Mouse (Mus musculus) kidney, postnatal 14 days (tissue): ENCODE measurements around the gene Ffar2.

Source experiments
- DNase-seq: peaks from one replicate; pipeline ENCODE4 v3.0.0; 2022; ENCODE audit warnings: mixed read lengths

Ffar2 gene

DNA sequence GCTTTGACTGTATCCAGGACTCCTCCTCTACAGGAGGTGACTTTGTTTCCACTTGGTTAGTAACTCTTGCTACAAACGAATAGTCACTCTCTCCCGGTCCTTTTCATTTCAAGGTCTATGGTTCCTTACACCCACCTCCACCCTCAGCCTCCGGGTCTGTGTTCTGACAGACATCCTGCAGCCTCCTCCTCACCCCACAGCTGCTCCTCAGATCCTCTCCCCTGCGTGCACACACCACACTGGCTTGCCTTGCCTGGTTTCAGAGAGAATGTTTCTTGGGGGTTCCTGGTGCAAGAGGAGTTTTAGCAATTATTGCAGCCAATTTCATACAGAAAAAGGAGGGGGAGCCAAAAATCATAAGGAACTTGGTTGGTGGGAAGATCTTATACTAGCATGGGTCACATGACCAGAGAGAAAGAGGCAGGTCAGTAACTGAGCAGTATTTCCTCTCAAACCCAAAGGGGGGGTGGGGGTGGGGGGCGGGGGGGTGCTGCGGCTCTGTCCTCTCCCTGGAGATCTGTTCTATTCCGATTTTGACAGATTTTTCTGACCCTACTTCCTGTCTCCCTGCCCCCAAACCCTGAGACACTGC lies 2.6 kb downstream of the Ffar2 start:
- DNase-seq: no peak

- no peak for DNase-seq
Observed at GRCm38 (mm10) chr7:30820131-30820530, 3.4 kb downstream of the Ffar2 start.

DNA sequence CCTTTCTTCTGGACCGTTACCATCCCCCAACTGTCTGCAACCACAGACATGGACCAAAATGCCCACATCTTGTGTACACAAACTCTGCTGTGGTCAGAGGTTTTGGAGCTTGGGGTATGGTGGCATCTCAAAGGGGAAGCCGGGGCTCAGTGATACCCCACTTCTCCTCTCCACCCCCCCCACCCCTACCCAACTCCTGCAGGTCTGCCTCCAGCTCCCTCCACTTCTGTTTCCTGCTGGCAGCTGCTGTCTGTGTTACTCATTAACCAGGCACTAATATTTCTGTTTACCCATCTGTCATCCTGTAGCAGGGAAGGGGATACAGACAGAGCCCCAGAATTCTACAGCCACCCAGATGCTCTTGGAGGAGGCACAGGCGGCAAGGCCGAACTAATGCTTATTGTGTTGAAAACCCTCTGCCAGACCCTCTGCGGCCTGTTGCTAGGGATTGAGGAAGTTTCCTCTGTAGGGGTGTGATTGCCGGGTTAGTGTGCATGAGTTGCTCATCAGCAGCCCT lies 11.2 kb downstream of the Ffar2 start:
- DNase-seq: peak; percentile 14

DNA sequence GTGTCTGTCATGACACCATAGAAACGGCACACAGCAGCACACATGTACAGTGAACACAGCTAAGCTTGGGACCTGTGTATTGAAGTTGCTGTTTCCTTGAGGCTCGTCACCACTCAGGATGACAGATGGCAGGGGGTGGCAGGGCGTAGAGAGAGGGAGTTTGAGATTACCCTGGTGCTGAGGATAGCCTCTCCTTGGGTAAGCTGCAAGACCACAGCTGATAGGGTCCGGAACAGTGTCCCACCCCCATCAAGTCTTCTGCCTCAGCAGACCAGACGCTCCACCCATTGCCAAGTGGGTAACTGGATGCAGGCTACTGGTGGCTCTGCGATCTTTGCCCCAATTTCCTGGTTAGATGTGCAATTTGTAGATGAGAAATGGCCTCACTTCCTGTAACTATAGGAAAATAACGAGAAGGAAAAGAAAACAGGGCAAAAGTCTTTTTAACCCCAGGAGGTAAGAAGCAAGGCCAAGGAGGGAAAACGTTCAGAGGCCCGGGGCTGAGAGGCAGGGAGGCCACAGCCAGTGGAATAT lies 11.8 kb downstream of the Ffar2 start:
- no peak for DNase-seq

DNA sequence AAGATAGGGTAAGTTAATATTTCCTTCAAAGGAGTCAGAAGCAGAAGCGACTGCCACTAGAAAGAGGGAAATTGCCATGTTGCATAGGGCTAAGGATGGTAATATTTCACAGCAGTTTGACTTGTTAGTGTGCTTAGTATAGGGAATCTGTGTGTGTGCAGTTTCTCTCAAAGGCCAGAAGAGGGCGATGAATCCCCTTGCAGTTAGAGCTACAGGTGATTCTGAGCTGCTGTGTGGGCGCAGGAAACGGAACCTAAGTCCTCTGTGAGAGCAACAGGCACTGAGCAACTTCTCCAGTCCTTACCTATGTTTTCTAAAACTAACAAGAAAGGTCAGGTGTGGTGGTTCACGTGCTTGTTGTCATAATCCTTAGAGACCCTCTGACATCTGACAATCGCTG lies 13.3 kb downstream of the Ffar2 start:
- no peak for DNase-seq

- DNase-seq: no peak
Observed at GRCm38 (mm10) chr7:30805924-30806323, 17.7 kb downstream of the Ffar2 start.

DNA sequence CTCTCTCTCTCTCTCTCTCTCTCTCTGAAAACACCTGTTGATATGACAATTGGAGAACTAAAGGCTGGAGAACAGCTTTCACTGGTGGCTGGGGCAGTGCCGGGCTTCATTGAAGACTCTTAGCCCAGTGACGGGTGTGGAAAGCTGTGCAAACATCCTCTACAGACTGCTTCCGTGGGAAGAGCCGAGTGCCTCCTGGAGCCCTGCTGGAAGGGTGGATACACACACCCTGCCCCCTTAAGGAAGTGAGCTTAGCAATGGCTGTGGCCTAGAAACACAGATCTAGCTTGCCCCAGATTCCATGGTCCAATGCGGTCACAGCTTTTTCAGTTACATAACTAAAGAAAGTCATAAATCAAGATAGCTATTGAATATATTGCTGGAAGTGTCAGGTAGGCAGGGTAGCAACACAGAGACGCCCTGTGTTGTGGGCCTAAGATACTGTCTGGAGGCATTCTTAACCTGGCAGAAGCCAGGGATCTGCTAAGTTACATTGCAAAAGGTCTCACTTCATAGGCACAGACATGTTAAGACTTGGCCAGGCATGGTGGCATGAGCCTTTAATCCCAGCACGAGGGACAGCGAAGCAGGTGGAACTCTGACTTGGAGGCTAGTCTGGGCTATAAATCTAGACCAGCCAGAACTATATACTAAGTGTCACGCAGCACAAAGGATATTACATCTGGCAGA lies 19.4 kb downstream of the Ffar2 start:
- no peak for DNase-seq

GRCm38 (mm10) chr7:30803256-30803655 lies 20.3 kb downstream of the Ffar2 start:
- DNase-seq: no peak

DNA sequence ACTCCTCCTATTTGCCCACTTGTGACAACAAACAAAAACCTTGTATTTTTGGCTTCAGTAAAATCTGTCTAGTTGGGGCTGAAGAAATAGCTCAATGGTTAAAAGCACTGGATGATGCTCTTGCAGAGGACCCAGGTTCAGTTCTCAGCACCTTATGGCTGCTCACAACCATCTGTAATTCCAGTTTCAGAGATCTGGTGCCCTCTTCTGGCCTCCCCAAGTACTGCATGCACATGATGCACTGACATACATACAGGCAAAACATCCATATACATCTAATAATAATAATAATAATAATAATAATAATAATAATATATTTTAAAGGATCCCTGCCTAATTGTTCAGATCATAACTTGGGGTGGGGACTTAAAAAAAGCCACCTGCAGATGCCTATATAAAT lies 22.9 kb downstream of the Ffar2 start:
- DNase-seq: no peak

DNA sequence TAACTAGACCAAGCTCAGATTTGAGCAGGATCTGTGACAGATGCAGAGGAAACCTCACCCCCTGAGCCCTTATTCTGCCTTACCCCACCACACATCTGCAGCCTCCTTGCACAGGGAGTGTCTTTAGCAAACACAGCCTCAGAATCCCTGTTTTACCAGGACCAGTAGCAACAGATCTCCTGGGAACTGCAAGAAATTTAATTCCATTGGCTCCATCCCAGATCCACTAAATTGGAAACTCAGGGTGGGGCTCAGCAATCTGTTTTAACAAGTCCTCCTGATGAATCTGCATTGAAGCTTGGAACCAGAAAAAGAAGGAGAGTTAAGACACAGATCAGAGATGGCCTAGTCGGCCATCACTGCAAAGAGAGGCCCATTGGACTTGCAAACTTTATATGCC lies 26.8 kb downstream of the Ffar2 start:
- no peak for DNase-seq

DNA sequence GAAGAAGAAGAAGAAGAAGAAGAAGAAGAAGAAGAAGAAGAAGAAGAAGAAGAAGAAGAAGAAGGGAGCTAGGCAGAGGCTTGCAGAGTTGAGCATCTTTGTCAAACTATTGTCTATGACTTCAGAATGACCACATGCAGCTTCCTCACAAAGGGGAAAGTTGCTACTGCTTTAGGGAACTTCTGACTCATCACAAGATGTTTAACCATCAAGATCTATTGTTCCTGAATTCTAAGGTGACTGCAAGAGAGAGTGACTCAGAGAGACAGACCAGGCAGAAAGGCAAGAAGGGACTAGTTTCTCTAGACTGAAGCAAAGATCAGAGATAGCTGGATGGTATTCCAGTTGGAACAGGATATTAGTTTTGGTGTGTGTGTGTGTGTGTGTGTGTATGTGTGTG lies 28.7 kb downstream of the Ffar2 start:
- no peak for DNase-seq

DNA sequence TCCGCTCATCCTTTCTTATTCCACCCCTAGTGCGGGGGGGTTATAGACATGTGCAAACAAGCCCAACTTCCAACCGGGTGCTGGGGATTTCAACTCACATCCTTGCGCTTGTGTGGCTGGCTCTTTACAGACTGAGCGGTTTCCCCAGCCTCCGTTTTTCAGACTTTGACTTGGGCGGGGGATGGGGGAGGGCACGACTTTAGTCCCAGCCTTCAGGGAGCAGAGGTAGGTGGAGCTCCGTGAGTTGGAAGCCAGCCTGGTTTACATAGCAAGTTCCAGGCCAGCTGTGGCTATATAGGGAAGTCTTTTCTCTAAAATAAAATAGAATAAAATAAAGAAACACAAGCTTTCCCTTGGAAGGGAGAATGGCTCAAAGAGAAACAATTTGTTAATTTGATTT lies 31.7 kb downstream of the Ffar2 start:
- DNase-seq: no peak

- no peak for DNase-seq
Observed at GRCm38 (mm10) chr7:30790141-30790540, 33.4 kb downstream of the Ffar2 start.

DNA sequence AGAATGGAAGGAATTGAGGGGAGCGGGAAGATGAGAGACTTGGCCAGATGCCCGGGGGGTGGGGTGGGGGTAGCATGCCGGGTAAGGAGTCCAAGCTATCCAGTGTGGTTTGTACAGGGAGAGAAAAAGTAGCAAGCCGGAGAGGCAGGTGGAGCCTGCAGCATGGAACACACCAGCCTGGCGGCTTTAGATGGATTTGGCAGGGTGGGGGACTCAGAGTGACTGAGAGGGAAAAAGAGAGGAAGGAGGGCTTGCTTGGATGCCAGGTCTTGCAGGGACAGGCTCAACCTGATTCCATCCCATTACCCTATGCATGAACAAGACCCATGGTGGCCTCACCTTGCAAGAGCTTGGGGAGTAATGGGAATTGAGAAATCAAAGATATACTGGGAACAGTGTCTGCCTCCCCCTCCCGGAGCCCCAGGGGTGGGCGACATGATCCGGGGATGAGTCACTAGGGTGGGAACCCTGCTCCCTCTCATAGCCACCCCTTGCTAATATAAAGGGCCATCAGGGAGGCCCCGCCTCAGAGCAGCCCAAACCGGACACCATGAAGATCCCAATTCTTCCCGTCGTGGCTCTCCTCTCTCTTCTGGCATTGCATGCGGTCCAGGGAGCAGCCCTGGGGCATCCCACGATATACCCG lies 36.1 kb downstream of the Ffar2 start, which contains the start of gene Krtdap:
Gene Krtdap (plus strand): TSS at position 520 of the 646 bp plus-strand sequence.
- no peak for DNase-seq

- DNase-seq: no peak
Observed at GRCm38 (mm10) chr7:30785721-30786546, 37.6 kb downstream of the Ffar2 start.

DNA sequence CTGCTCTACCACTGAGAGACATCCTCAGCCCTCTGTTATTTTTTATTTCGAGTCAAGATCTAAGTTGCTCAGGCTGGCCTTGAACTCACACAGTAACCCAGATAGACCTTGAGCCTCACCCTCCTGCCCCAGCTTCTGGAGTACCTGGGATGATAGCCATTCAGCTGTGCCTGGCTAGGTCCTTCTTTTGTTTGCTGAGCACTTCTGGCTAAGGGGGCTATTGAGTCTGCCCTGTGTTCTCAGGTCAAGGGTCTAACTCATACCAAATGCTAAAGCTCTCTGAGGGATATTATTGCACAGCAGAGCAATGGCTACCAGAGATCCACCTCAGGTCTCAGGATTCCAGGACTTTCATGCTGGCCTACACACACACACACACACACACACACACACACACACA lies 38.4 kb downstream of the Ffar2 start:
- no peak for DNase-seq

DNA sequence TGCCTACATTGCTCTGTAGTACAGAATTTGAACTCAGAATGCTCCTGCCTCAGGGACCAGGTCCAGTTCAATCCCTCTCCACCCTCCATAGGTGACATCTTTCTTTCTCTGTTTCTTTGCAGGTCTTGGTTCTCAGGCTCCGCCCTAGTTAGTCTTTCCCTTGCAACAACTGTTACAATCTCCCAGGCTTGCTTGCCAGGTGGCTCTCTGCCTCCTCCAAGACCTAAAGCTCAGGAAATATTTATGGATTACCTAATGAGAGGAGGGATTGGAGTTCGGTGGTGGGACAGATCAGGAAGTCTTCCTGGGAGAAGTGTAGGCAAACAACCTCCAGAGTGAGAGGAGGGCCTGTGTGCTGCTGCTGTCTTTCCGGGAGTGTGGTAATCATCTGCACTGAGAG lies 40.9 kb downstream of the Ffar2 start:
- no peak for DNase-seq

GRCm38 (mm10) chr7:30781792-30782191 lies 41.8 kb downstream of the Ffar2 start:
- no peak for DNase-seq

GRCm38 (mm10) chr7:30777911-30778310 lies 45.7 kb downstream of the Ffar2 start:
- no peak for DNase-seq

DNA sequence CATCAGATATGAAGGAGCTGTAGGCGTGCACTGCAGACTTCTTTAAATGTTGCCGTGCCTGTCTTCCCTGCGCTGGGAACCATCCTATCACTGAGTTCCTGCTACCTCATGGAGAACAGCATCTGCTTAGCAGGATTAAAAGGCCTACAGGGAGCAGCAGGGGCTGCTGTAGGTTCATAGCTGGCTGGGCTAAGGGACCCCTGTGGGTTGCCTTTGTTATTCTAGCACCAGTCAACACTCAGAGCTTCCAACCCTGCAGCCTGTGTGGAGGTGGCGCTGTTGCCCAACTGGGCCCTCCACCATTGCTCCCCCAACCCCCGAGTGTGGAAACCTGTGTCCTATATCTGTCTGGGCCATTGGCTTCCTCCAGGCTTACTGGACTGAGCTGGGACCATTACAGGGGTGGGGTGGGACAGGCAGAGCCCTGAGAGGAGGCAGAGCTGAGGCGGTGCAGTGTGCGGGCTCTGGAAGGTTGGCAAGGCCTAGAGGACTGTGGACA lies 46.4 kb downstream of the Ffar2 start:
- DNase-seq: no peak

- DNase-seq: no peak
Observed at GRCm38 (mm10) chr7:30776104-30776503, 47.5 kb downstream of the Ffar2 start.

- DNase-seq: no peak
Observed at GRCm38 (mm10) chr7:30769236-30769635, 54.3 kb downstream of the Ffar2 start.
